Mouse (Mus musculus) CH12.LX (cell line): ENCODE measurements around the gene Rasgrp2. TPM values are rescaled to one million over a fixed set of nuclear protein-coding genes. Genes with fewer than 3 reads are reported as not detected.
A peak's percentile ranks its signal among the peaks of the same experiment; 100 is the strongest.

Experiments used
- DNase-seq: peaks from one replicate; pipeline ENCODE4 v3.0.0-alpha.2; 2013; ENCODE audit errors: extremely low read depth
- H3K27ac ChIP-seq: 2 replicates; pipeline ENCODE4 v1.5.1; 2012; ENCODE audit warnings: low read depth, mild to moderate bottlenecking, control low read depth, moderate library complexity; ENCODE audit not compliant: insufficient read depth
- H3K27me3 ChIP-seq: replicated peaks from 2 replicates; pipeline ENCODE3; 2012; ENCODE audit warnings: inconsistent platforms
- H3K36me3 ChIP-seq, 2 experiments: replicated peaks in 1 of 2; 2 replicates each; pipeline versions ENCODE3 to v1.6.1; 2012; ENCODE audit warnings: inconsistent platforms in 1 of 2, low read length in 1 of 2, mild to moderate bottlenecking in 1 of 2, mixed read lengths in 1 of 2, moderate library complexity in 1 of 2; ENCODE audit not compliant: control insufficient read depth in 1 of 2, insufficient read depth in 1 of 2
- H3K4me1 ChIP-seq, 2 experiments: 2 replicates each; pipeline ENCODE4 v1.6.1; 2012; ENCODE audit warnings: inconsistent platforms in 1 of 2, moderate library complexity in 1 of 2; ENCODE audit not compliant: insufficient read depth in 2 of 2, control insufficient read depth in 1 of 2
- H3K4me2 ChIP-seq: 2 replicates; pipeline ENCODE4 v1.6.1; 2012; ENCODE audit warnings: low read depth, mild to moderate bottlenecking, control low read depth; ENCODE audit not compliant: poor library complexity, insufficient read depth, severe bottlenecking
- H3K4me3 ChIP-seq, 3 experiments: fragments of 150-350 bp in 1 of 3; sonication (generic) in 1 of 3; replicated peaks in 1 of 3; 2 replicates each; pipeline versions ENCODE3 to v1.5.1; 2011 to 2012; ENCODE audit warnings: low read depth in 2 of 3, low read length in 2 of 3, mild to moderate bottlenecking in 2 of 3, moderate library complexity in 2 of 3, control low read depth in 1 of 3, improper control_type of control experiment in 1 of 3, inconsistent platforms in 1 of 3, mixed read lengths in 1 of 3; ENCODE audit not compliant: poor library complexity in 1 of 3
- H3K79me2 ChIP-seq: replicated peaks from 2 replicates; pipeline ENCODE4 v1.6.1; 2012; ENCODE audit warnings: mild to moderate bottlenecking, moderate library complexity; ENCODE audit not compliant: control insufficient read depth, poor library complexity, insufficient read depth, severe bottlenecking; ENCODE audit errors: extremely low read depth
- H3K9ac ChIP-seq: 2 replicates; pipeline ENCODE4 v1.6.1; 2012; ENCODE audit warnings: low read depth, mild to moderate bottlenecking, control low read depth, moderate library complexity; ENCODE audit not compliant: insufficient read depth
- H3K9me3 ChIP-seq: replicated peaks from 2 replicates; pipeline ENCODE3; 2012; ENCODE audit warnings: low read length, inconsistent platforms, mixed read lengths
- BHLHE40 ChIP-seq: IDR thresholded peaks from 2 replicates; pipeline ENCODE4 v1.6.1; 2011; ENCODE audit warnings: mild to moderate bottlenecking, low read depth, low read length, improper control_type of control experiment
- CHD1 ChIP-seq: IDR thresholded peaks from 2 replicates; pipeline ENCODE4 v1.6.1; 2012; ENCODE audit warnings: low read depth, low read length, improper control_type of control experiment, inconsistent platforms
- CHD2 ChIP-seq: IDR thresholded peaks from 2 replicates; pipeline ENCODE4 v1.6.1; 2011; ENCODE audit warnings: low read length, improper control_type of control experiment
- CTCF ChIP-seq, 2 experiments: IDR thresholded peaks in 1 of 2; conservative IDR thresholded peaks in 1 of 2; 2 replicates each; pipeline ENCODE4 v1.5.1; 2011 to 2012; ENCODE audit warnings: low read depth in 2 of 2, low read length in 2 of 2, improper control_type of control experiment in 1 of 2, inconsistent platforms in 1 of 2, mild to moderate bottlenecking in 1 of 2, moderate library complexity in 1 of 2
- ELF1 ChIP-seq: IDR thresholded peaks from 2 replicates; pipeline ENCODE4 v1.6.1; 2014; ENCODE audit warnings: low read depth, mild to moderate bottlenecking, inconsistent platforms, low read length, improper control_type of control experiment
- EP300 ChIP-seq: IDR thresholded peaks from 2 replicates; pipeline ENCODE4 v1.6.1; 2011; ENCODE audit warnings: low read length, improper control_type of control experiment
- IRF4 ChIP-seq: IDR thresholded peaks from 2 replicates; pipeline ENCODE4 v1.6.1; 2014; ENCODE audit warnings: low read depth, mild to moderate bottlenecking, inconsistent platforms, low read length, improper control_type of control experiment
- MYC ChIP-seq: IDR thresholded peaks from 2 replicates; pipeline ENCODE4 v1.6.1; 2011; ENCODE audit warnings: low read depth, mild to moderate bottlenecking, improper control_type of control experiment, low read length
- PAX5 ChIP-seq: IDR thresholded peaks from 2 replicates; pipeline ENCODE4 v1.6.1; 2012; ENCODE audit warnings: low read length, inconsistent platforms, mixed read lengths
- POLR2A ChIP-seq: IDR thresholded peaks from 2 replicates; pipeline ENCODE4 v1.6.1; 2011; ENCODE audit warnings: low read depth, mild to moderate bottlenecking, improper control_type of control experiment, low read length
- RAD21 ChIP-seq: IDR thresholded peaks from 2 replicates; pipeline ENCODE4 v1.6.1; 2011; ENCODE audit warnings: low read depth, mild to moderate bottlenecking, low read length, improper control_type of control experiment, moderate library complexity
- SIN3A ChIP-seq: IDR thresholded peaks from 2 replicates; pipeline ENCODE4 v1.6.1; 2012; ENCODE audit warnings: low read length, improper control_type of control experiment, inconsistent platforms
- UBTF ChIP-seq: IDR thresholded peaks from 2 replicates; pipeline ENCODE4 v1.6.1; 2012; ENCODE audit warnings: low read depth, mild to moderate bottlenecking, inconsistent platforms, low read length, improper control_type of control experiment, moderate library complexity
- dilution Hi-C: fragments of 300-500 bp; cut with MboI; formaldehyde crosslinking; loops from 2 replicates; pipeline ENCODE4 v1.14.3; 2020; ENCODE audit warnings: low sequenced_read_pairs; ENCODE audit not compliant: extremely low pct_unique_long_range_greater_than_20kb, extremely low pct_ligation_motif_present
- in situ Hi-C: fragments of 300-500 bp; cut with MboI; formaldehyde crosslinking; loops from 3 replicates; pipeline ENCODE4 v1.14.3; 2019; ENCODE audit warnings: low sequenced_read_pairs, low pct_ligation_motif_present, low pct_unique_long_range_greater_than_20kb, mixed read lengths
- polyA plus RNA-seq: library from polyadenylated mRNA; unstranded; fragments of >175 nt; gene quantifications from 2 replicates; pipeline ENCODE4 v1.2.1, GENCODE M21; 2012; ENCODE audit warnings: low read depth; ENCODE audit not compliant: insufficient read length
- total RNA-seq, 2 experiments: library from RNA; depleted of rRNA; stranded (reverse); fragments of 300-350 nt in 1 of 2; fragments of >200 nt in 1 of 2; gene quantifications; 2 replicates each; pipeline ENCODE4 v1.2.3; 2012 to 2014

Gene Rasgrp2
- total and polyA plus RNA-seq, 3 experiments: 9.3 to 26.0 (median 16.9) TPM

DNA sequence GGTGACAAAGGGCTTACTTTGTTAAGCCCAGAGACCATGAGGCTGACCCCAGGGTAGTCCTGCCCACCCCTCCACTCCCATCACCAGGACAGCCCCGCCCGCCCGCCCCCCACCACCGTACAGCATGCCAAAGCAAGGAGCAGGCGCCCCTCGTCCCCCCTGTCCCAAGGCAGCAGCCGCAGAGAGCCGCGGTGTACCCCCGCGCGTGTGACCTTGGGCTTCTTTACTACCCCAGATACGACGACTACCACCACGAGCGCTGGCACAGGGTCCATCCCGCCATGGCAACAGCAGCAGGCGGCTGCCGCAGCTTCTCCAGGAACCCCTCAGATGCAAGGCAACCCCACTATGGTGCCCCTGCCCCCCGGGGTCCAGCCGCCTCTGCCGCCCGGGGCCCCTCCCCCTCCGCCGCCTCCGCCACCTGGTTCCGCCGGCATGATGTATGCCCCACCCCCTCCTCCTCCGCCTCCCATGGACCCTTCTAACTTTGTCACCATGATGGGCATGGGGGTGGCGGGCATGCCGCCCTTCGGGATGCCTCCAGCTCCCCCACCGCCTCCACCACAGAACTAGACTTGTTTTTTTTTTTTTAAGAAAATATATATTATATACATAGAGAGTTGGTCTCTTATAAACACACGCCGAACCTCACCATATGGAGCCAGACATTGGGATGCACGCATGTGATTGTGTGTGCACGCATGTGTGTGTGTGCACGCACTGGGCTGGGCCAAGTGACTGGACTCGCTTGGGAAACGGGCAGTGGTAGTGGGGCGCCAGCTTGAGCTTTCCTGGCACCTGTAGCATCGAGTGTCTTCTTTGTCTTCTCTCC, 23.5 kb upstream of the Rasgrp2 start:
- no peaks in the 10 kb centered on the region for H3K27me3 ChIP-seq
- peaks cover 89 to 96% of the 10 kb centered on the region in 2 experiments for H3K36me3 ChIP-seq
- H3K4me3 ChIP-seq: no peak overlapping the region
- no peak overlapping the region for H3K27ac ChIP-seq
- dilution Hi-C loops (no loop called here), in situ Hi-C loops (no loop called here)
- DNase-seq: no peak
- H3K79me2 ChIP-seq: peaks cover 11% of the 10 kb centered on the region
- no peaks in the 10 kb centered on the region for H3K9me3 ChIP-seq
- no peak overlapping the region for H3K9ac ChIP-seq
- H3K4me1 ChIP-seq: peaks cover 2 to 53% of the 10 kb centered on the region in 2 experiments; a peak in 3 of 4 replicates
- TF ChIP-seq ELF1: no peak
- no peak for TF ChIP-seq POLR2A
- TF ChIP-seq EP300: no peak
- no peak for TF ChIP-seq RAD21
- TF ChIP-seq CTCF (conservative IDR thresholded peaks at IDR 0.05 in 1 of 2, IDR thresholded peaks at IDR 0.05 in 1 of 2; ENCODE audit: low read depth in 2 of 2, low read length in 2 of 2): no peak
- TF ChIP-seq UBTF: no peak
- no peak overlapping the region for H3K4me2 ChIP-seq

DNA sequence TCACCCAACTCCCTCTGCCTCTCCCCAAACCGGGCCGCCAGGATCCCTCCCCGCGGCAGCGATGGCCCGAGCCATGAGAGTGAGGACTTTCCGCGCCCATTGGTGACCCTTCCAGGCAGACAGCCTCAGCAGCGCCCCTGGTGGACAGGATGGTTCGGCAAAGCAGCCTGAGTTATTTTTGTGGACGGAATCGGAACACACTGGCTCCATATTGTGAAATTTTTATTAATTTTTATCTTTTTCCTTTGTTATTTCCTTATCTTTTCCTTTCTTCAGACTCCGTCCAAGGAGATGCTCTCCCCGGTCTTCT, 22.9 kb upstream of the Rasgrp2 start:
- H3K27me3 ChIP-seq: no peaks in the 10 kb centered on the region
- H3K79me2 ChIP-seq: peaks cover 8% of the 10 kb centered on the region
- dilution Hi-C loops (no loop called here), in situ Hi-C loops (no loop called here)
- no peak for DNase-seq
- H3K4me2 ChIP-seq: no peak overlapping the region
- no peak overlapping the region for H3K27ac ChIP-seq
- peaks cover 2 to 48% of the 10 kb centered on the region in 2 experiments; a peak in 2 of 4 replicates for H3K4me1 ChIP-seq
- H3K9me3 ChIP-seq: no peaks in the 10 kb centered on the region
- no peak overlapping the region for H3K9ac ChIP-seq
- no peak for TF ChIP-seq CHD2
- TF ChIP-seq CTCF (conservative IDR thresholded peaks at IDR 0.05 in 1 of 2, IDR thresholded peaks at IDR 0.05 in 1 of 2; ENCODE audit: low read depth in 2 of 2, low read length in 2 of 2): peak; percentile 47 to 62; a peak in 3 of 4 replicates
- no peak overlapping the region for H3K4me3 ChIP-seq
- H3K36me3 ChIP-seq: peaks cover 83 to 96% of the 10 kb centered on the region in 2 experiments

DNA sequence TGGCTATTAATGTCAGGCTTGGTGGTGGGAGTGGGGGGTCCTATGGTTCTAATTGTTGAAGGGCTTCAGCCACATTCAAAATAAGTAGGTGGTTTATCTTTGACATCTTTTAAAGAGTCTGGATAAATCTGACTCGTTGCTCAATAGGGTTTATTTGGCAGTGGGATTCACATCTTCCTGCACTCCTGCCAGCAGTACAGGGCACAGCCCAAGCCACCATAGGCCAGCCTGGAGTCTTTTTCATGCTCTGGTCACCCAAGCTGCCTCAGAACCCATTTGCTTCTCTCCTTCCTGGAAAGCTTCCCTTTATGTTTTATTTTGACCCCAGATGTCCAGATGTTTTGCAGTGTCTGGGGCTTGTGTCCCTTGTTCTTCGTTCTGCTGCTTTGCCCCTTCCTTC, 22.5 kb upstream of the Rasgrp2 start:
- Histone ChIP-seq H3K27ac (no peak overlapping the region), H3K4me3 (no peak overlapping the region), H3K4me2 (no peak overlapping the region), H3K27me3 (no peaks in the 10 kb centered on the region), H3K4me1 (peaks cover 2 to 43% of the 10 kb centered on the region in 2 experiments; a peak in 2 of 4 replicates), H3K9ac (no peak overlapping the region), H3K9me3 (no peaks in the 10 kb centered on the region), H3K79me2 (peaks cover 8% of the 10 kb centered on the region), H3K36me3 (peaks cover 79 to 93% of the 10 kb centered on the region in 2 experiments)
- no peak for DNase-seq
- in situ Hi-C loops (no loop called here), dilution Hi-C loops (no loop called here)
- TF ChIP-seq IRF4 (no peak), BHLHE40 (no peak), EP300 (no peak), MYC (no peak), CHD1 (no peak), RAD21 (no peak), UBTF (no peak), ELF1 (no peak), SIN3A (no peak), PAX5 (no peak)
